Mouse (Mus musculus) cortical plate, adult 2 months (tissue): ENCODE results near the gene Olfr250.

Experiments used
- CTCF ChIP-seq: fragments of 200-500 bp; IDR thresholded peaks from 2 replicates; pipeline ENCODE4 v1.5.1; 2011; ENCODE audit warnings: mild to moderate bottlenecking, control low read depth, low read length; ENCODE audit not compliant: insufficient read depth; ENCODE audit errors: extremely low read depth
- POLR2A ChIP-seq: fragments of 200-500 bp; IDR thresholded peaks from 2 replicates; pipeline ENCODE4 v1.6.1; 2011; ENCODE audit warnings: mild to moderate bottlenecking, low read length, control low read depth; ENCODE audit not compliant: insufficient read depth; ENCODE audit errors: extremely low read depth

DNA sequence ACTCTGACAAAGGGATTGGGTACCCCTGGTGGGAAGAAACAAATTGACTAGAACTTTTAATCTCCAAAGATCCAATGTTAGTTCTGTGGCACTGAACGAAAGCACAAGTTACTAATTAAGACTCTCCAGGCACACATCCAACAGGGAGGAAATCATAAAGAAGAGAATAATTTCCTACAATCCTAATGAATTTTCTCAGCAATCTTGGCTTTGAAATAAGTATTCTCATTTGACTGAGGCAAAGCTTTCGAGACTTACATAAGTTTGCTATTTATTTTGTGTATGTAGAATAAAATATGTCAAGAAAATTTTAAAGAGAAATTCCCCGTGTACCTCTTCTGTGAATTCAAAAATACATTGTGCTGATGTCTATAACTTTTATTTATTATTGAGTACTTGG, 37.9 kb upstream of the Olfr250 start, which contains the start of gene Olfr25:
- TF ChIP-seq CTCF: no peak
- TF ChIP-seq POLR2A: no peak
